15 mouse cellular contexts compared by ENCODE assay signal in the genomic region with DNA sequence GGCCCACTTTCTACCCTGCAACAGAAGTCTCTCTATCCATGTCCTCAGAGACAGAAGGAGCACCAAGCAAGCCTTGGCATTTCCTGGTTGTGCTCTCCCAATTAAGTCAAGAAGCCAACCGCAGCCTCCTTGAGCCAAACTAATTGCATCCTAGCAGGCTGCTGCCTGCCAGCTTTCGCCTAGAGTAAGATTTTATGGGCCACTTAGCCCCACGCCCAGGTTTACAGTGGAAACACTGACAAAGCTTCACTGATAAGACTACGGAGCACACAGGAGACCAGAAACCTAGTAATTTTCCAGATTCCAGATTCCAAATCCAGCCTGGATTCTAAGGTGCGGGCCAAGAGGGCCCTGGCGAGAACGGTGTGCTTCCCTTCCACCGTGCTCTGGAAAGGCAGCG.
A peak's percentile ranks its signal among the peaks of the same experiment; 100 is the strongest.
DNase-seq lines count a peak whose midpoint lies in the region; ATAC-seq lines count a peak whose summit lies in the region.
"Had no signal": no experiment of that assay in that cellular context is flagged by ENCODE, and none has a peak within 500 bp of the region (broad histone marks: within the 10 kb centered on the region; RNA-seq: fewer than 3 reads in every experiment).

No protein-coding gene starts in this region.

- no peak overlapping the region for H3K4me3 ChIP-seq in liver, embryonic 12.5 days
- H3K4me3 ChIP-seq: embryonic facial prominence, embryonic 12.5 days; forebrain, embryonic 12.5 days; gastrocnemius, adult 2 months; megakaryocyte, embryonic 14.5 days had no signal

- no peaks in the 10 kb centered on the region for H3K9me3 ChIP-seq in liver, embryonic 12.5 days (replicated peaks)
- H3K9me3 ChIP-seq: embryonic facial prominence, embryonic 12.5 days; forebrain, embryonic 12.5 days; megakaryocyte, embryonic 14.5 days had no signal

- no peak for ATAC-seq in liver, embryonic 12.5 days

- no peak overlapping the region for H3K4me2 ChIP-seq in liver, embryonic 12.5 days
- H3K4me2 ChIP-seq: embryonic facial prominence, embryonic 12.5 days; forebrain, embryonic 12.5 days; lung, embryonic 14.5 days had no signal

- 30% methylated on average over 9 of the region's 9 CpGs for WGBS in large intestine, adult 2 months
- 65% methylated on average over 9 of the region's 9 CpGs for WGBS in liver, embryonic 12.5 days (ENCODE audit: insufficient replicate concordance)

- H3K36me3 ChIP-seq in liver, embryonic 12.5 days = no peaks in the 10 kb centered on the region
- H3K36me3 ChIP-seq: embryonic facial prominence, embryonic 12.5 days; forebrain, embryonic 12.5 days had no signal

- peak; percentile 23 to 24 for DNase-seq in cerebellum, postnatal 14 days
- no peak for DNase-seq in cerebellum, postnatal 36 days
- DNase-seq in kidney, postnatal 14 days = peak; percentile 3
- no peak for DNase-seq in kidney, adult 18-20 months
- peak; percentile 9 for DNase-seq in ZHBTc4 (ENCODE audit: low read depth, low spot score)
- DNase-seq in large intestine, adult 2 months (ENCODE audit: low read depth, low spot score) = peak; percentile 88
- DNase-seq in yolk sac, embryonic 10.5 days (ENCODE audit: low spot score) = no peak
- DNase-seq: adrenal gland, adult 2 months; cerebellum, postnatal 25 days; gastrocnemius, adult 2 months; lung, embryonic 14.5 days had no signal

- no peaks in the 10 kb centered on the region for H3K4me1 ChIP-seq in liver, embryonic 12.5 days
- H3K4me1 ChIP-seq: forebrain, embryonic 12.5 days; megakaryocyte, embryonic 14.5 days had no signal

- H3K9ac ChIP-seq in liver, embryonic 12.5 days = no peak overlapping the region
- H3K9ac ChIP-seq: embryonic facial prominence, embryonic 12.5 days; forebrain, embryonic 12.5 days; lung, embryonic 14.5 days had no signal

- no peak overlapping the region for H3K27ac ChIP-seq in liver, embryonic 12.5 days
- H3K27ac ChIP-seq: embryonic facial prominence, embryonic 12.5 days; forebrain, embryonic 12.5 days; gastrocnemius, adult 2 months had no signal

- no peaks in the 10 kb centered on the region for H3K27me3 ChIP-seq in liver, embryonic 12.5 days (replicated peaks)
- H3K27me3 ChIP-seq: embryonic facial prominence, embryonic 12.5 days; forebrain, embryonic 12.5 days had no signal

Comparison
In these comparisons a context has a peak if more than half of its experiments do, and no peak if none do; other contexts are left out.
1. DNase-seq: peak in cerebellum, postnatal 14 days (2 of 2), kidney, postnatal 14 days (single experiment), ZHBTc4 (single experiment) and large intestine, adult 2 months (single experiment); none in cerebellum, postnatal 36 days (0 of 2), kidney, adult 18-20 months (single experiment) and yolk sac, embryonic 10.5 days (single experiment).